Mouse (Mus musculus): ENCODE results near the gene BC034090. TPM values are rescaled to one million over a fixed set of nuclear protein-coding genes. Genes with fewer than 3 reads are reported as not detected.
A peak's percentile ranks its signal among the peaks of the same experiment; 100 is the strongest.

BC034090 gene
- total RNA-seq, 2 experiments from 2014 or later, result 12.3 to 12.7 TPM

GRCm38 (mm10) chr1:155223849-155224554 lies 20.2 kb downstream of the BC034090 start:
- intact Hi-C loops (cut with DNase I), result loop anchor here (5.0 kb wide), 1 partner anchor 58 kb away; no protein-coding TSS in a partner anchor
- peak in 1 of 2 experiments; percentile 63 for DNase-seq (ENCODE audit: low spot score in 2 of 2)

DNA sequence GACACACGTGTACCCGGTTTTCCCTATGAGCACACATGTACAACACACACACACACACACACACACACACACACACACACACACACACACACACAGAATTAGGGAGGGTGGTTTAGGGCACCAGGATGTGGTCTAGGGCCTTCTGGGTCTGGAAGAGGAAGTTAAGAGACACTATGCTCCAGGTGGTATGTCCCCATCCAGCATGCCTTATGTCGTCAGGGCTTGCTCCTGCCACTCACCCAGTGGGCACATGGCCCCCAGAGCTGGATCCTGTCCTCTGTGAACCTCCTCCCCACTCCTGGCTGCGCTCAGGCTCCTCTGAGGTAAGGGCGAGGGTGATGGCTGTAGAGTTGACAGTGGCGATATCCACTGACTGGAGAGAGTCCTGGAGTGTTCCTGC lies 21.2 kb downstream of the BC034090 start:
- intact Hi-C loops (cut with DNase I), result loop anchor here (5.0 kb wide), 1 partner anchor 59 kb away; no protein-coding TSS in a partner anchor
- DNase-seq (ENCODE audit: low spot score in 2 of 2), result no peak

DNA sequence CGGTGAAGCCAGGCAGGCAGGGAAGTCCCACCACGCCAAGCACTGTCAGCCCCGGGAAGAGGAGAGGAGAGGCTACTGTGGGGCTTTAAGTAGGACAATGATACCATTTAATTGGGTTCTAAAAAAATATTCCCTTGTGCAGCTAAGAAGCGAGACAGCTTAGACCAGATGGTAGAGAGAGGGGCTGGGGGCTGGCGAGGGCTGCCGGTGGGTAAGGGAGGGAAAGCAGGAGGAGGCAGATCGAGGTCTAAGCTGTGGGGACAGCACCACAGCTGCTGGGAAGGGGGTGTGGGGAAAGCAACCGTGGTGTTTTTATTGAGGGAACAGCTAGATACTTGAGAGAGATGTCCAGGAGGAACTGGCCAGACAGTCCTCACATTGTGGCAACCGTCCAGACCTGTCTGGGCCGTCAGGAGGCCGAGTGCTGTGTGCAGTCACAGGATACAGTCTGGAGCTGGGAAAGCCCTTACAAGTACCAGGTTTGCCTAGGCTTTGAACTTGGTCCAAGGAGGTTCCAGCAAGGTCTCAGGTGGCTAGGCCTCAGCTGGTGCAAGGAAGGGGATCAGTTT lies 22.1 kb downstream of the BC034090 start:
- intact Hi-C loops (cut with DNase I), result loop anchor here (5.0 kb wide), 1 partner anchor 60 kb away; no protein-coding TSS in a partner anchor
- no peak for DNase-seq (ENCODE audit: low spot score in 2 of 2)

- no peak for DNase-seq (ENCODE audit: low spot score in 2 of 2)
These were observed 25.3 kb downstream of the BC034090 start for GRCm38 (mm10) chr1:155218924-155219323.

GRCm38 (mm10) chr1:155217865-155218541 lies 26.2 kb downstream of the BC034090 start:
- DNase-seq (ENCODE audit: low spot score in 2 of 2), result peak in 1 of 2 experiments; percentile 71
- intact Hi-C loops (cut with DNase I), result loop anchor here (2.0 to 5.0 kb wide), 3 partner anchors 121 to 191 kb away; partner anchors contain the start of gene Ier5

More at GRCm38 (mm10) chr1:155218924-155219323, 25.3 kb downstream of the BC034090 start:
- intact Hi-C loops (cut with DNase I), result loop anchor here (2.0 to 5.0 kb wide), 3 partner anchors 122 to 192 kb away; partner anchors contain the start of gene Ier5

- intact Hi-C loops (cut with DNase I), result loop anchor here (5.0 kb wide), 1 partner anchor 120 kb away; the partner anchor contains the start of gene Ier5
- DNase-seq (ENCODE audit: low spot score in 2 of 2), result no peak
These were observed 27.4 kb downstream of the BC034090 start for GRCm38 (mm10) chr1:155216844-155217243.

DNA sequence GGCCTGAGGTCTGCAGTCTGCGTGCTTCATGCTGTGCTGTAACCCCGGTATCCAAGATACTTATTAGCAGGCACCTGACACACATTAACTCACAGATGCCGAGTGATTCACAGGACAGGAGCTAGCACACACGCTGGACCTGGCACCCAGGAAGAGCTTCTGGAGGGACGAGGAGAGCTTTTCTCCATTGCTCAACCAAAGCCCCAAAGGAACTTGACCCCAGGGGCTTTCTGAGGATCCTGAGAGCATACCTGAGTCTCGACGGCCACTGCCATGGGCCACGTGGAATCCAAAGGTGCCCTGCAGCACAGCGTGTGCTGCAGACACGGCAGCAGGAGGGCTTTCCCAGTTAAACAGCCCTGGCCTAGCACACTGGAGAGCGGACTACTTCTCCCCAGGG lies 27.9 kb downstream of the BC034090 start:
- intact Hi-C loops (cut with DNase I), result loop anchor here (5.0 kb wide), 1 partner anchor 119 kb away; the partner anchor contains the start of gene Ier5
- DNase-seq (ENCODE audit: low spot score in 2 of 2), result no peak

DNA sequence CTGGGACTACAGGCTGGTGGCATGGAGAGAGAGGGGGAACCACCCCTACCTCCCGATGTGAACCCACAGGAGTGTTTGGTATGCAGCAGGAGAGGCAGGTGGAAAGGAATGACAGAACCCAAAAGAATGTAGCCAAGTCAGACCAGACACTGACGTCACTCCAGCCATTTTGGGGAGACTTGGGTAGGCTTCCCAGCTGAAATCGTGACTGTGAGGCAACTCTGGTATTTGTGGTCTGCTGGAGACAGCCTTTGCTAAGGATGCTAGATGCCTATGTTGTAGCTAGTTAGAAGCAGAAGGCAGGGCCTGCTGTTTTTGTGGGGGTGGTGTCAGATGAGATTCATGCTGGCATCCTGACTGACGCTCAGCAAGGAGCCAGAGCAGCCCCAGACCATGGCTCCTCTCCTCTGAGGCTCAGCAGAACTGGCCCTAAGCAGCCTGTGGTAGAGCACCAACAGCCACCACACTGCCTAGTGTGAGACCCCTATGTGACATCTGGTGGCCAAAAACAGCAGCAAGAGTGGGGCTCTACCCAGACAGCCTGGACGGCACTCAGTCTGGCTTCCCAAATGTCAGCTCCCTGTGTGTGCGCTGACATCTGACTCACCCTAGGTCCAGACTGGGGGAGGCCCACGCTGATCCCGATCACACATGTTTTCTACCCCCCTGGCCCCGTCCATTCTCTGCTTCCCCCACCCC lies 29.0 kb downstream of the BC034090 start:
- peak; percentile 71 to 83 for DNase-seq (ENCODE audit: low spot score in 2 of 2)
- intact Hi-C loops (cut with DNase I), result loop anchor here (5.0 kb wide), 1 partner anchor 118 kb away; the partner anchor contains the start of gene Ier5

- DNase-seq (ENCODE audit: low spot score in 2 of 2), result no peak
- intact Hi-C loops (cut with DNase I), result no loop called here
These were observed 30.3 kb downstream of the BC034090 start for GRCm38 (mm10) chr1:155213912-155214311.

DNA sequence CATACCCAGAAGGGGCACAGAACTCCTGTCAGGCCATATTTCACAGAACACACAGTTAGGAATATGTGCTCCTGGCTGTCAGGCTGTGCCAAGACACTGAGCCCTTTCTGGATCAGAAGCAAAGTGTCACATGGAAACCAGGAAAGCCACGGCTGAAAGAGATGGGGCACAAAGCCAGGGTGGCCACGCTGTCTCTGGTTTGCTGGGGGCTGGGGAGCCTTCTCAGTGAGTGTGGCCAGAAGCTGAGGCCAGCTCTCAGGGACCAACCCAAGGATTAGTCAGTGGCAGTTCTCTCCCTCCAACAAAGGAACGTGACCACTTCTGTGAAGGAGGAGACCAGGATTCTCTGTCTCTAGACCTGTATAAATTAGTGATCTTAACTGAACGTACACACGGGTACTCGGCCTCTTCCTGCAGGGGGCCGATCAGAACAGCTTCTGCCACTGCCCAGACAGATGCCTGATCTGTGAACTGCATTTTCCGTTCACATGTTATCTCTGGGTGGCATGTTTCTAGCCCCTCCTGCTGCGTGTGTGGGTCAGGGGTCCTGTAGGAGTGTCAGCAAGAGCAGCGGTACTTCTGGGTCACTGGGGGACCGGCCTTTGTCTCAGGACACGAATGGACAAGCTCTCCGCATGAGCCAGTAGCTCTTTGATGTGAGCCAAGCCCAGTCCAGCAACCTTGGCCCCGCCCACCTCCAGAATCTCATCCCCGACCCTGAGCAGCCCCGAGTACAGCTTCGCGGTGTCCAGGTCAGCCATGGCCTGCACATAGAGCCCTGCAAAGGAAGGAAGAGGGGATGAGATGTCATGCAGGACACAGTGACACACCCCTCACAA lies 31.1 kb downstream of the BC034090 start:
- DNase-seq (ENCODE audit: low spot score in 2 of 2), result no peak
- intact Hi-C loops (cut with DNase I), result no loop called here

GRCm38 (mm10) chr1:155212493-155212892 lies 31.8 kb downstream of the BC034090 start:
- DNase-seq (ENCODE audit: low spot score in 2 of 2), result no peak

GRCm38 (mm10) chr1:155212081-155212480 lies 32.2 kb downstream of the BC034090 start:
- DNase-seq (ENCODE audit: low spot score in 2 of 2), result no peak

More at GRCm38 (mm10) chr1:155212493-155212892, 31.8 kb downstream of the BC034090 start:
- intact Hi-C loops (cut with DNase I), result no loop called here

DNA sequence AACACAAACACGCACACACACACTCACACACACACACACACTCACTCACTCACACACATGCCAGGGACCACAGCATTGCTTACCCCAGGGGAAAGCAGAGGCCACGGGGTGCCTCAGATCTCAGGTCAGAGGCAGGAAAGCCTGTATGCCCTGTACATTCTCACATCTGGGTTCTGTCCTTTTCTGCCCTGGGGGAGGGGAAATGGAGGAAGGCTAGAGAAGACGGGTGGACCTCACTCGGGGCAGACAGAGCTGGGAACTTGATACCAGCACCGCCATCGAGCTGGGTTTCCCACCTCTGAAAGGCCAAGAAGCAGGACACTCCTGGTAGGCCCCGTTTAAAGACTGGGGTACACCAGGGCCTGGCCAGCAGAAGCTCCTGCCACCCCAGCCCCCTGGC lies 33.2 kb downstream of the BC034090 start:
- intact Hi-C loops (cut with DNase I), result no loop called here
- DNase-seq (ENCODE audit: low spot score in 2 of 2), result no peak

More at GRCm38 (mm10) chr1:155212081-155212480, 32.2 kb downstream of the BC034090 start:
- intact Hi-C loops (cut with DNase I), result no loop called here

- intact Hi-C loops (cut with DNase I), result no loop called here
- DNase-seq (ENCODE audit: low spot score in 2 of 2), result no peak
These were observed 34.1 kb downstream of the BC034090 start for GRCm38 (mm10) chr1:155210011-155210763.

GRCm38 (mm10) chr1:155207859-155208258 lies 36.4 kb downstream of the BC034090 start:
- no peak for DNase-seq (ENCODE audit: low spot score in 2 of 2)
- intact Hi-C loops (cut with DNase I), result no loop called here

- intact Hi-C loops (cut with DNase I), result no loop called here
- DNase-seq (ENCODE audit: low spot score in 2 of 2), result no peak
These were observed 38.2 kb downstream of the BC034090 start for GRCm38 (mm10) chr1:155205822-155206660.

- no peak for DNase-seq (ENCODE audit: low spot score in 2 of 2)
- intact Hi-C loops (cut with DNase I), result no loop called here
These were observed 38.9 kb downstream of the BC034090 start for GRCm38 (mm10) chr1:155205311-155205710.
